Comparison of ENCODE assay signal across 16 mouse cellular contexts in the genomic region with DNA sequence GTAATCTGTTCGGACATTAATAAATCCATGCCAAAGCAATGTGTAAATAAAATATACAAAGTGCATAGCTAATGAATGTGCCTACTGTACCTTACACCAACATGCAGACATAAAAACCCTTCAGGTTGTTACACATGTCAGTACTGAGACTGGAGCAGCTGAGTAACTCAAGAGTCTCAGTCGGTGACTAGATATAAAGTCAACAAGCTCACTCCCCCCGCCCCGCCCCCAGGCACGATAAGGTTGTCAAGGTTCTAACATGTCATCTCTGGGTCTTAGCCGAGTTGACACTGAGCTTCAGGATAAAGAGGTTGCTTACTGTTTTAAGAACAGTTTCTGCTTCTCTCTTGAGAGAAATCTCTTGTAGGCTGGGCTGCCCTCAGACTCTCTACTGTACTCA.
DNase-seq lines count a peak whose midpoint lies in the region; ATAC-seq lines count a peak whose summit lies in the region.
"Had no signal": no experiment of that assay in that cellular context is flagged by ENCODE, and none has a peak within 500 bp of the region (broad histone marks: within the 10 kb centered on the region; RNA-seq: fewer than 3 reads in every experiment).

No protein-coding gene starts in this region.

- no peaks in the 10 kb centered on the region for H3K27me3 ChIP-seq in embryonic facial prominence, embryonic 13.5 days
- H3K27me3 ChIP-seq in embryonic facial prominence, embryonic 10.5 days (replicated peaks; ENCODE audit: low read depth, poor library complexity, severe bottlenecking) = no peaks in the 10 kb centered on the region
- no peaks in the 10 kb centered on the region for H3K27me3 ChIP-seq in lung, embryonic 16.5 days (ENCODE audit: control insufficient read depth, insufficient read depth, low read depth, low read length)
- no peaks in the 10 kb centered on the region for H3K27me3 ChIP-seq in liver, embryonic 15.5 days
- H3K27me3 ChIP-seq: limb, embryonic 12.5 days; midbrain, embryonic 12.5 days; neural tube, embryonic 13.5 days; stomach, embryonic 15.5 days had no signal

- 73% methylated on average over 6 of the region's 6 CpGs for WGBS in embryonic facial prominence, embryonic 13.5 days
- 76% methylated on average over 6 of the region's 6 CpGs for WGBS in embryonic facial prominence, embryonic 10.5 days
- 16% methylated on average over 6 of the region's 6 CpGs for WGBS in lung, embryonic 16.5 days
- WGBS in liver, embryonic 15.5 days (ENCODE audit: insufficient replicate concordance) = 34% methylated on average over 6 of the region's 6 CpGs

- H3K36me3 ChIP-seq in embryonic facial prominence, embryonic 13.5 days = peaks cover 8% of the 10 kb centered on the region; the same call in 1 of the 2 replicates
- peaks cover 3% of the 10 kb centered on the region; the same call in 1 of the 2 replicates for H3K36me3 ChIP-seq in embryonic facial prominence, embryonic 10.5 days (replicated peaks)
- H3K36me3 ChIP-seq in lung, embryonic 16.5 days (ENCODE audit: control insufficient read depth, insufficient read depth, low read length) = no peaks in the 10 kb centered on the region
- H3K36me3 ChIP-seq in liver, embryonic 15.5 days (replicated peaks) = peaks cover 6% of the 10 kb centered on the region; the same call in 1 of the 2 replicates
- H3K36me3 ChIP-seq: midbrain, embryonic 12.5 days; stomach, embryonic 15.5 days had no signal

- H3K4me3 ChIP-seq in embryonic facial prominence, embryonic 13.5 days = no peak overlapping the region
- H3K4me3 ChIP-seq in embryonic facial prominence, embryonic 10.5 days = no peak overlapping the region
- no peak overlapping the region for H3K4me3 ChIP-seq in lung, embryonic 16.5 days (ENCODE audit: low read length)
- H3K4me3 ChIP-seq in liver, embryonic 15.5 days (replicated peaks) = no peak overlapping the region
- H3K4me3 ChIP-seq: hindbrain, embryonic 10.5 days; limb, embryonic 12.5 days; midbrain, embryonic 12.5 days; neural tube, embryonic 13.5 days; stomach, embryonic 15.5 days had no signal

- H3K4me2 ChIP-seq in embryonic facial prominence, embryonic 13.5 days = no peak overlapping the region
- no peak overlapping the region for H3K4me2 ChIP-seq in lung, embryonic 16.5 days (ENCODE audit: low read depth, low read length)
- no peak overlapping the region for H3K4me2 ChIP-seq in liver, embryonic 15.5 days
- H3K4me2 ChIP-seq: limb, embryonic 12.5 days; midbrain, embryonic 12.5 days; neural tube, embryonic 13.5 days; stomach, embryonic 15.5 days had no signal

- 0 out of 2 replicates have a peak, but pooled peaks cover 2% of the 10 kb centered on the region for H3K4me1 ChIP-seq in embryonic facial prominence, embryonic 13.5 days
- no peaks in the 10 kb centered on the region for H3K4me1 ChIP-seq in embryonic facial prominence, embryonic 10.5 days
- peaks cover 14% of the 10 kb centered on the region for H3K4me1 ChIP-seq in lung, embryonic 16.5 days (replicated peaks; ENCODE audit: control insufficient read depth, insufficient read depth, low read length)
- peaks cover 22% of the 10 kb centered on the region for H3K4me1 ChIP-seq in liver, embryonic 15.5 days (replicated peaks)
- H3K4me1 ChIP-seq: hindbrain, embryonic 10.5 days; limb, embryonic 12.5 days; midbrain, embryonic 12.5 days; stomach, embryonic 15.5 days had no signal

- no peak for DNase-seq in embryonic facial prominence, embryonic 10.5 days (ENCODE audit: low spot score)
- no peak for DNase-seq in lung, postnatal 14 days
- DNase-seq in c-Kit-negative CD71-positive TER-119-positive erythroid progenitor cells, embryonic 14.5 days (ENCODE audit: low read depth, low spot score) = peak; percentile 19
- no peak for DNase-seq in layer of hippocampus, postnatal 36 days
- no peak for DNase-seq in natural killer cell, adult 2 months (ENCODE audit: low spot score in 2 of 2)
- DNase-seq: cerebellum, postnatal 14 days; right cerebral cortex, postnatal 4 days had no signal

- H3K9me3 ChIP-seq in embryonic facial prominence, embryonic 13.5 days = no peaks in the 10 kb centered on the region
- no peaks in the 10 kb centered on the region for H3K9me3 ChIP-seq in embryonic facial prominence, embryonic 10.5 days
- no peaks in the 10 kb centered on the region for H3K9me3 ChIP-seq in lung, embryonic 16.5 days (ENCODE audit: control insufficient read depth, low read length)
- H3K9me3 ChIP-seq in liver, embryonic 15.5 days (replicated peaks) = no peaks in the 10 kb centered on the region
- H3K9me3 ChIP-seq: G1E; hindbrain, embryonic 10.5 days; limb, embryonic 12.5 days; midbrain, embryonic 12.5 days; neural tube, embryonic 13.5 days; stomach, embryonic 15.5 days had no signal

- no peak overlapping the region for H3K9ac ChIP-seq in embryonic facial prominence, embryonic 13.5 days
- H3K9ac ChIP-seq in lung, embryonic 16.5 days (ENCODE audit: low read length) = no peak overlapping the region
- H3K9ac ChIP-seq in liver, embryonic 15.5 days = no peak overlapping the region
- H3K9ac ChIP-seq: limb, embryonic 12.5 days; midbrain, embryonic 12.5 days; neural tube, embryonic 13.5 days; stomach, embryonic 15.5 days had no signal

- peak overlapping the region; percentile 3; the same call in 1 of the 2 replicates for H3K27ac ChIP-seq in embryonic facial prominence, embryonic 13.5 days
- no peak overlapping the region for H3K27ac ChIP-seq in embryonic facial prominence, embryonic 10.5 days (replicated peaks)
- H3K27ac ChIP-seq in lung, embryonic 16.5 days (ENCODE audit: low read length) = 0 out of 2 replicates have a peak overlapping the region, but pooled peaks have one; percentile 43
- H3K27ac ChIP-seq in liver, embryonic 15.5 days (replicated peaks) = no peak overlapping the region
- H3K27ac ChIP-seq: hindbrain, embryonic 10.5 days; limb, embryonic 12.5 days; midbrain, embryonic 12.5 days; neural tube, embryonic 13.5 days; stomach, embryonic 15.5 days had no signal

- no peak for ATAC-seq in embryonic facial prominence, embryonic 13.5 days (ENCODE audit: insufficient number of reproducible peaks, insufficient read depth, low FRiP score, low TSS enrichment, low read depth)
- no peak for ATAC-seq in lung, embryonic 16.5 days (ENCODE audit: low read depth)
- peak; percentile 66; the same call in 1 of the 2 replicates for ATAC-seq in liver, embryonic 15.5 days (ENCODE audit: insufficient read depth)

Comparison
In these comparisons a context has a peak if more than half of its experiments do, and no peak if none do; other contexts are left out.
1. H3K27ac ChIP-seq: peak in embryonic facial prominence, embryonic 13.5 days (single experiment) and lung, embryonic 16.5 days (single experiment); none in embryonic facial prominence, embryonic 10.5 days (single experiment) and liver, embryonic 15.5 days (single experiment).